Mouse (Mus musculus): ENCODE results near the gene P2ry13.

DNA sequence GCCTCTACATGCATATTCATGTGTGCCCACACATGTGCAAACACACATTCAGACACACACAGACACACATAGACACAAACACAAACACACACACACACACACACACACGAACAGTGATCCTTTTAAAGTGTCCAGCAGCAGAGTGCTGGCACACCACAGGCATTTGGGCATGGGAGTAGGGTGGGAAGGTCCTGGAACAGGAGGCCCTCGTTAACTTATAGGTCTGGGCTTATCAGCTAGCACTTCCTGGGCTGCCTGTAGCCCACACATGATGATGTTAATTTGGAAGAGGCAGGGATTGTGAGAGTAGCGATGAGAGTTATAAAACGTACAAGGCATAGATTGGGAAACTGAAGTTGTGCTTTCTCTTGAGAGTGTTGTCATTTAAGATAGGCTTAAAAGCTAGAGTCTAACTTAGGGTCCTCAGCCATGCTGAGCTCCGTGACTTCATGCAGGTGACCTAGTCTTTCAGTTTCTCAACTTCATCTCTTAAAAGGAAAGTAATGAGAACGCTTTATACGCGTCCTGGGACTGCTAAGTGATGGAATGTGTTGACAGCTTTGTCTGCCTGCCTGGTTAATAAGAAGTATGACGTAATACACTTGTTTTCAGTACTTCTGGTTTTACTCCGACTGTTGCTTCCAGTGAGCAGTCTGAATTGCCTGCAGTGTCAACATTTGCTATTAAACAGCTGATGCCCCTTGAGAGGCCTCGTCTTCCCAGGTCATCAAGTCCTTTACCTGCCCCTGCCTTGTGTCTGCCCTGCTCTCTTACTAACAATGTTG, 5.8 kb downstream of the P2ry13 start:
- TF ChIP-seq POLR2A (IDR thresholded peaks at IDR 0.05; ENCODE audit: control insufficient read depth, low read depth, low read length) (no peak), CTCF (IDR thresholded peaks at IDR 0.05; ENCODE audit: control insufficient read depth, insufficient read depth, insufficient replicate concordance, low read depth, low read length) (no peak)

Measured in testis, adult 2 months (tissue).